Mouse (Mus musculus) neutrophil, adult 83 days (primary cell): Measurements from ENCODE around the gene Zfp69. TPM values are rescaled to one million over a fixed set of nuclear protein-coding genes. Genes with fewer than 3 reads are reported as not detected.

Source experiments
- total RNA-seq, 2 experiments: library from RNA; stranded (reverse); gene quantifications; one replicate each; pipeline ENCODE4 v1.2.4; 2023

Zfp69 gene
- total RNA-seq: 1 to 10 TPM; 1.0 to 1.5 TPM

DNA sequence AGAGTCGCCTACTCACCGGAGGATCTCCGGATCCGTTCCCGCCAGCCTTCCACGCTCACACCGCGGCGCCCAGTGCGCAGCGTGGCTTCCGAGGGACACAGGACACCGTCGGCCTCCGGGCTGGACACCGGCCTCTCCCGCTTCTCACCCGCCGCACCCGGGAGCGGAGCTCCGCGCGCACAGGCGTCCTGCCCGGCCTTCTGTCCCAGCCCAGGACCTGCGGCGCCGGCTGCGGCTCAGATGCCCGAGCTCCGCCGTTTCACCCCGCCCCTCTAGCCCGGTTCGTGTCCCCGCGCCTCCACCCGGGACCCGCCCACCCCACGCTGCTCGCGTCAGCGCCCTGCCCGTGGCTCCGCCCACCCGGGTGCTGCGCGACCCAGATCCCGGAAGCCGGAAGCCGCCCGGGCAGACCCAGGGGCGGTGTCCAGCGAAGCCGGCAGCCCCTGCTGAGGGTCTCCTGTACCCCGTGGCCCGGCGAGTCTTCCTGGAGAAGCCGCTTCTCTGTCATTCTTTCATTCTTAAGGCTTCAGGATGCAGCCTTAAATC lies at the start of gene Zfp69:
TSS of gene Zfp69 (minus strand) at position 272 of the 546 bp plus-strand sequence.

GRCm38 (mm10) chr4:120924554-120925299 lies 26.8 kb downstream of the Zfp69 start, which contains the start of gene Exo5:
Exo5 (minus strand) TSS chr4:120925017.

Other genes starting within 250 kb of the Zfp69 start
- gene Kcnq4, start 203.1 kb downstream of the Zfp69 start, total RNA-seq: not detected
- gene Nfyc, start 120.1 kb downstream of the Zfp69 start, total RNA-seq: 10 to 100 TPM; 45.6 to 47.6 TPM
- gene Rims3, start 96.9 kb downstream of the Zfp69 start, total RNA-seq: under 1 TPM; 0.18 to 0.35 TPM
- gene Exo5, start 26.7 kb downstream of the Zfp69 start, total RNA-seq: 1 to 10 TPM; 5.2 to 6.9 TPM
- 100 to 1,000 TPM; 158 to 165 TPM for gene Smap2, start 65.5 kb upstream of the Zfp69 start, total RNA-seq
- not detected for gene Col9a2, start 87.7 kb upstream of the Zfp69 start, total RNA-seq
- gene Zmpste24, start 146.5 kb upstream of the Zfp69 start, total RNA-seq: 100 to 1,000 TPM; 107 to 110 TPM
- gene Tmco2, start 157.5 kb upstream of the Zfp69 start, total RNA-seq: not detected